Mouse (Mus musculus) C2C12 (cell line): ENCODE data around the gene Hspbp1. TPM values are rescaled to one million over a fixed set of nuclear protein-coding genes. Genes with fewer than 3 reads are reported as not detected.
A peak's percentile ranks its signal among the peaks of the same experiment; 100 is the strongest.

Source experiments
- H3K27me3 ChIP-seq: one replicate; pipeline ENCODE4 v1.6.1; 2011; ENCODE audit not compliant: control insufficient read depth, insufficient read depth, insufficient read length
- H3K36me3 ChIP-seq: one replicate; pipeline ENCODE4 v1.6.1; 2011; ENCODE audit not compliant: control insufficient read depth, insufficient read depth
- H3K4me3 ChIP-seq: one replicate; pipeline ENCODE4 v1.5.1; 2011; ENCODE audit warnings: mild to moderate bottlenecking, control low read depth; ENCODE audit not compliant: poor library complexity, insufficient read depth, severe bottlenecking
- H3K79me2 ChIP-seq: one replicate; pipeline ENCODE4 v1.6.1; 2011; ENCODE audit not compliant: control insufficient read depth, insufficient read depth
- H3K79me3 ChIP-seq: one replicate; pipeline ENCODE4 v1.6.1; 2011; ENCODE audit warnings: low read depth, control low read depth
- H3ac ChIP-seq: one replicate; pipeline ENCODE3; 2011; ENCODE audit warnings: low read depth; ENCODE audit not compliant: control insufficient read depth, insufficient read length
- CEBPB ChIP-seq: IDR thresholded peaks from one replicate; pipeline ENCODE4 v1.6.1; 2011; ENCODE audit warnings: low read depth, mild to moderate bottlenecking, control low read depth, moderate library complexity
- CTCF ChIP-seq: IDR thresholded peaks from one replicate; pipeline ENCODE4 v1.5.1; 2011; ENCODE audit not compliant: control insufficient read depth, insufficient read depth, insufficient read length
- FOSL1 ChIP-seq: IDR thresholded peaks from one replicate; pipeline ENCODE4 v1.8.0; 2011; ENCODE audit warnings: mild to moderate bottlenecking, low read length; ENCODE audit not compliant: poor library complexity, insufficient read depth, severe bottlenecking
- MAX ChIP-seq: IDR thresholded peaks from one replicate; pipeline ENCODE4 v1.6.1; 2011; ENCODE audit warnings: mild to moderate bottlenecking, control low read depth
- MYOD1 ChIP-seq: IDR thresholded peaks from one replicate; pipeline ENCODE4 v1.6.1; 2011; ENCODE audit warnings: low read depth; ENCODE audit not compliant: control insufficient read depth, insufficient read length
- MYOG ChIP-seq: IDR thresholded peaks from one replicate; pipeline ENCODE4 v1.6.1; 2011; ENCODE audit not compliant: control insufficient read depth, insufficient read length; ENCODE audit errors: extremely low read depth
- USF1 ChIP-seq: IDR thresholded peaks from one replicate; pipeline ENCODE4 v1.6.1; 2011; ENCODE audit warnings: low read depth, mild to moderate bottlenecking, control low read depth, moderate library complexity
- polyA plus RNA-seq: library from polyadenylated mRNA; unstranded; fragments of >200 nt; fragmentation: generic; extraction: Trizol; gene quantifications from one replicate; pipeline ENCODE4 v1.2.1, GENCODE M21; 2012; ENCODE audit warnings: missing spikeins

The Hspbp1 gene
- polyA plus RNA-seq, 1 experiment: 110 TPM

GRCm38 (mm10) chr7:4641956-4642355 lies 42.9 kb downstream of the Hspbp1 start:
- TF ChIP-seq CTCF: no peak
- TF ChIP-seq MYOD1: peak; percentile 11
- no peak for TF ChIP-seq FOSL1
- TF ChIP-seq MAX: no peak
- peaks cover 6% of the 10 kb centered on the region for H3K79me2 ChIP-seq
- no peaks in the 10 kb centered on the region for H3K27me3 ChIP-seq
- H3K36me3 ChIP-seq: peaks cover 22% of the 10 kb centered on the region
- no peak overlapping the region for H3ac ChIP-seq
- H3K4me3 ChIP-seq: no peak overlapping the region
- peaks cover 4% of the 10 kb centered on the region for H3K79me3 ChIP-seq

- no peak overlapping the region for H3ac ChIP-seq
- H3K79me3 ChIP-seq: peaks cover 2% of the 10 kb centered on the region
- TF ChIP-seq MAX (no peak), CEBPB (no peak), MYOD1 (no peak), CTCF (no peak), USF1 (no peak), FOSL1 (no peak), MYOG (no peak)
- H3K79me2 ChIP-seq: no peaks in the 10 kb centered on the region
- H3K27me3 ChIP-seq: no peaks in the 10 kb centered on the region
- peaks cover 24% of the 10 kb centered on the region for H3K36me3 ChIP-seq
- H3K4me3 ChIP-seq: no peak overlapping the region
These were observed 43.7 kb downstream of the Hspbp1 start for GRCm38 (mm10) chr7:4641155-4641554.

- peaks cover 31% of the 10 kb centered on the region for H3K36me3 ChIP-seq
- H3K27me3 ChIP-seq: no peaks in the 10 kb centered on the region
- H3K4me3 ChIP-seq: no peak overlapping the region
- TF ChIP-seq MYOD1 (no peak), FOSL1 (no peak), CEBPB (no peak), MYOG (no peak), CTCF (no peak), USF1 (no peak), MAX (no peak)
- H3K79me3 ChIP-seq: no peaks in the 10 kb centered on the region
- H3ac ChIP-seq: no peak overlapping the region
- H3K79me2 ChIP-seq: no peaks in the 10 kb centered on the region
These were observed 48.7 kb downstream of the Hspbp1 start for GRCm38 (mm10) chr7:4636179-4636578.

- Histone ChIP-seq H3K79me3 (no peaks in the 10 kb centered on the region), H3K27me3 (no peaks in the 10 kb centered on the region), H3K4me3 (no peak within 1 kb of the TSS), H3ac (no peak within 1 kb of the TSS), H3K79me2 (no peaks in the 10 kb centered on the region), H3K36me3 (peaks cover 28% of the 10 kb centered on the region)
- TF ChIP-seq FOSL1: no peak
- no peak for TF ChIP-seq MYOD1
- TF ChIP-seq CTCF: no peak
- no peak for TF ChIP-seq MYOG
- TF ChIP-seq MAX: no peak
- no peak for TF ChIP-seq CEBPB
- no peak for TF ChIP-seq USF1
These were observed 53.8 kb downstream of the Hspbp1 start, which contains the start of gene Tmem86b for GRCm38 (mm10) chr7:4631031-4631430. Gene Tmem86b (minus strand): TSS chr7:4631422.

GRCm38 (mm10) chr7:4630198-4630597 lies 54.7 kb downstream of the Hspbp1 start:
- Histone ChIP-seq H3K4me3 (no peak overlapping the region), H3K27me3 (no peaks in the 10 kb centered on the region), H3K36me3 (peaks cover 22% of the 10 kb centered on the region), H3K79me3 (no peaks in the 10 kb centered on the region), H3ac (no peak overlapping the region), H3K79me2 (no peaks in the 10 kb centered on the region)
- TF ChIP-seq USF1 (no peak), MYOG (no peak), CTCF (no peak), MYOD1 (no peak), MAX (no peak), CEBPB (no peak), FOSL1 (no peak)

GRCm38 (mm10) chr7:4629586-4629985 lies 55.3 kb downstream of the Hspbp1 start:
- Histone ChIP-seq H3ac (no peak overlapping the region), H3K79me2 (no peaks in the 10 kb centered on the region), H3K79me3 (no peaks in the 10 kb centered on the region), H3K4me3 (no peak overlapping the region), H3K27me3 (no peaks in the 10 kb centered on the region), H3K36me3 (peaks cover 18% of the 10 kb centered on the region)
- no peak for TF ChIP-seq USF1
- TF ChIP-seq MYOG: no peak
- TF ChIP-seq FOSL1: no peak
- no peak for TF ChIP-seq CTCF
- TF ChIP-seq MAX: no peak
- TF ChIP-seq CEBPB: no peak
- TF ChIP-seq MYOD1: no peak
